Comparison of ENCODE assay signal across 8 mouse cellular contexts in genomic region chr4:85514205-85514681, GRCm38 (mm10). TPM values are rescaled to one million over a fixed set of nuclear protein-coding genes. Genes with fewer than 3 reads are reported as not detected.
DNase-seq lines count a peak whose midpoint lies in the region; ATAC-seq lines count a peak whose summit lies in the region.

No protein-coding gene starts in this region.

- H3K4me1 ChIP-seq in heart, embryonic 11.5 days (ENCODE audit: control insufficient read depth, insufficient read depth, low read length): 0 out of 2 replicates have a peak, but pooled peaks cover 4% of the 10 kb centered on the region
- H3K4me1 ChIP-seq in kidney, embryonic 15.5 days: peaks cover 18% of the 10 kb centered on the region
- H3K4me1 ChIP-seq in liver, embryonic 15.5 days (replicated peaks): no peaks in the 10 kb centered on the region
- peaks cover 18% of the 10 kb centered on the region for H3K4me1 ChIP-seq in neural tube, embryonic 15.5 days

- peak; percentile 68; the same call in 1 of the 2 replicates for ATAC-seq in heart, embryonic 11.5 days (replicated peaks; ENCODE audit: insufficient number of reproducible peaks, low FRiP score, low TSS enrichment)
- ATAC-seq in kidney, embryonic 15.5 days (replicated peaks; ENCODE audit: low FRiP score): peak; percentile 97
- ATAC-seq in liver, embryonic 15.5 days (ENCODE audit: insufficient read depth): no peak
- ATAC-seq in neural tube, embryonic 15.5 days (ENCODE audit: low FRiP score): peak; percentile 92
- ATAC-seq in CD4-positive, CD25-positive, alpha-beta regulatory T cell, adult 4 months: no peak

- H3K4me3 ChIP-seq in heart, embryonic 11.5 days (ENCODE audit: low read depth, low read length): peak overlapping the region; percentile 51
- H3K4me3 ChIP-seq in kidney, embryonic 15.5 days (replicated peaks): peak overlapping the region; percentile 61
- H3K4me3 ChIP-seq in liver, embryonic 15.5 days (replicated peaks): peak overlapping the region; percentile 32
- H3K4me3 ChIP-seq in neural tube, embryonic 15.5 days (replicated peaks): peak overlapping the region; percentile 60

- H3K36me3 ChIP-seq in heart, embryonic 11.5 days (ENCODE audit: control insufficient read depth, insufficient read depth, low read length): no peaks in the 10 kb centered on the region
- H3K36me3 ChIP-seq in kidney, embryonic 15.5 days: no peaks in the 10 kb centered on the region
- H3K36me3 ChIP-seq in liver, embryonic 15.5 days (replicated peaks): no peaks in the 10 kb centered on the region
- H3K36me3 ChIP-seq in neural tube, embryonic 15.5 days: no peaks in the 10 kb centered on the region

- no peaks in the 10 kb centered on the region for H3K9me3 ChIP-seq in heart, embryonic 11.5 days (replicated peaks; ENCODE audit: control insufficient read depth, low read length)
- H3K9me3 ChIP-seq in kidney, embryonic 15.5 days (replicated peaks): no peaks in the 10 kb centered on the region
- no peaks in the 10 kb centered on the region for H3K9me3 ChIP-seq in liver, embryonic 15.5 days (replicated peaks)
- H3K9me3 ChIP-seq in neural tube, embryonic 15.5 days (replicated peaks): no peaks in the 10 kb centered on the region

- peak overlapping the region; percentile 99 for H3K4me2 ChIP-seq in heart, embryonic 11.5 days
- H3K4me2 ChIP-seq in kidney, embryonic 15.5 days: peak overlapping the region; percentile 97
- peak overlapping the region; percentile 59 for H3K4me2 ChIP-seq in liver, embryonic 15.5 days
- H3K4me2 ChIP-seq in neural tube, embryonic 15.5 days: peak overlapping the region; percentile 98

- H3K9ac ChIP-seq in heart, embryonic 11.5 days (ENCODE audit: low read depth, low read length): peak overlapping the region; percentile 59
- H3K9ac ChIP-seq in kidney, embryonic 15.5 days: peak overlapping the region; percentile 50
- H3K9ac ChIP-seq in liver, embryonic 15.5 days: no peak overlapping the region
- peak overlapping the region; percentile 61 for H3K9ac ChIP-seq in neural tube, embryonic 15.5 days (replicated peaks)

- peak; percentile 33 for DNase-seq in adrenal gland, adult 2 months
- no peak for DNase-seq in adrenal gland, postnatal 4 days (ENCODE audit: low spot score in 2 of 2)
- DNase-seq in embryo, embryonic 11.5 days (ENCODE audit: low read depth, low spot score): peak; percentile 35

- H3K27ac ChIP-seq in heart, embryonic 11.5 days (ENCODE audit: low read depth, low read length): no peak overlapping the region
- H3K27ac ChIP-seq in kidney, embryonic 15.5 days: no peak overlapping the region
- H3K27ac ChIP-seq in liver, embryonic 15.5 days (replicated peaks): no peak overlapping the region
- no peak overlapping the region for H3K27ac ChIP-seq in neural tube, embryonic 15.5 days (replicated peaks)

- WGBS in heart, embryonic 11.5 days (ENCODE audit: insufficient replicate concordance): under 1% methylated on average over 29 of the region's 33 CpGs
- WGBS in kidney, embryonic 15.5 days: under 1% methylated on average over 33 of the region's 33 CpGs
- WGBS in liver, embryonic 15.5 days (ENCODE audit: insufficient replicate concordance): 1% methylated on average over 26 of the region's 33 CpGs
- under 1% methylated on average over 33 of the region's 33 CpGs for WGBS in neural tube, embryonic 15.5 days

- peaks cover 8% of the 10 kb centered on the region for H3K27me3 ChIP-seq in heart, embryonic 11.5 days (ENCODE audit: control insufficient read depth, insufficient read depth, low read length)
- H3K27me3 ChIP-seq in kidney, embryonic 15.5 days: peaks cover 22% of the 10 kb centered on the region
- no peaks in the 10 kb centered on the region; the same call in 1 of the 2 replicates for H3K27me3 ChIP-seq in liver, embryonic 15.5 days
- 0 out of 2 replicates have a peak, but pooled peaks cover 9% of the 10 kb centered on the region for H3K27me3 ChIP-seq in neural tube, embryonic 15.5 days (replicated peaks)

RNA-seq across cellular contexts. Expression of gene Adamtsl1, which starts 0.3 kb away (rescaled TPM):
- total RNA-seq in adrenal gland, adult 2 months (2021): 10 to 100 TPM; 12.4 to 17.7 TPM
- 4.9 and 6.9 TPM in 2 replicates for polyA plus RNA-seq in adrenal gland, adult 2 months (2012; rRNA removed)
- 10 to 100 TPM; 15.8 to 20.9 TPM for total RNA-seq in adrenal gland, postnatal 4 days (2021)
- polyA plus RNA-seq in heart, embryonic 11.5 days (2014; fragmentation: Nextera tagmentation; extraction: Ambion mirVana): 9.3 and 13.2 TPM in 2 replicates
- polyA plus RNA-seq in kidney, embryonic 15.5 days (2015; fragmentation: Nextera tagmentation; extraction: Ambion mirVana): 17.2 and 21.5 TPM in 2 replicates
- 0.47 and 0.51 TPM in 2 replicates for polyA plus RNA-seq in liver, embryonic 15.5 days (2015; fragmentation: Nextera tagmentation; extraction: Ambion mirVana)
- polyA plus RNA-seq in neural tube, embryonic 15.5 days (2015; fragmentation: Nextera tagmentation; extraction: Ambion mirVana): 13.0 and 14.0 TPM in 2 replicates
- polyA plus RNA-seq in CD4-positive, CD25-positive, alpha-beta regulatory T cell, adult 4 months (2017; shearing (Covaris generic)): not detected

Comparison
In these comparisons a context has a peak if more than half of its experiments do, and no peak if none do; other contexts are left out.
1. DNase-seq: peak in adrenal gland, adult 2 months (single experiment) and embryo, embryonic 11.5 days (single experiment); none in adrenal gland, postnatal 4 days (0 of 2).
2. ATAC-seq: peak in heart, embryonic 11.5 days (single experiment), kidney, embryonic 15.5 days (single experiment) and neural tube, embryonic 15.5 days (single experiment); none in liver, embryonic 15.5 days (single experiment) and CD4-positive, CD25-positive, alpha-beta regulatory T cell, adult 4 months (single experiment).
3. Peak in every context shown above with its lines, with median percentiles within 50 percentile points of each other: H3K4me2 ChIP-seq and H3K4me3 ChIP-seq.